ENCODE assay signal across 9 mouse cellular contexts in the genomic region with DNA sequence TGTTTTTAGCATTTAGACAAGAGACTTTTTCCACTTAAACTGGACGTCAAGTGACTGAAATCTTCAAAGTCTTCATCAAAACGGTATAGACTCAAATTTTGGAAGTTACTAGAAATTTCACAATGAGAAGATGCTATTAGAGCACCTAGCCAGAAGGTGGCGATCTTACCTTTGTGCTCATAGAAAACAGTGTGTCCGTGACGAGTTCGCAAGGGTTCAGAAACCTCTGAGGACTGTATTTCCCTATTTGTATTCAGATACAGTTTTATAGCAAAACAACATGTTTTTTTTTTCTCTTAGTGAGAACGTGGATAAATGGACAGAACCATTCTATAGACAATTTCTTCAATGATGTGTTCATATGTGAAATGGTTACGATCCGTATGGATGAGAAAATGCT. TPM values are rescaled to one million over a fixed set of nuclear protein-coding genes. Genes with fewer than 3 reads are reported as not detected.
DNase-seq lines count a peak whose midpoint lies in the region; ATAC-seq and TF ChIP-seq lines count a peak whose summit lies in the region.
"Had no signal": no experiment of that assay in that cellular context is flagged by ENCODE, and none has a peak within 500 bp of the region (broad histone marks: within the 10 kb centered on the region; RNA-seq: fewer than 3 reads in every experiment).

No protein-coding gene starts in this region.

- peak; percentile 75 for DNase-seq in embryonic facial prominence, embryonic 11.5 days (ENCODE audit: low spot score)
- DNase-seq in embryonic facial prominence, embryonic 10.5 days (ENCODE audit: low spot score) = no peak
- DNase-seq in neural tube, embryonic 11.5 days (ENCODE audit: low spot score) = peak; percentile 49
- peak; percentile 3 for DNase-seq in c-Kit-positive CD71-positive TER-119-positive erythroid progenitor cells, embryonic 14.5 days (ENCODE audit: low spot score)
- peak; percentile 28 to 64 for DNase-seq in heart, postnatal 14 days
- peak in 2 of 3 experiments; percentile 6 to 14 for DNase-seq in liver, embryonic 14.5 days (ENCODE audit: low read depth in 3 of 3, low spot score in 3 of 3)
- peak; percentile 15 for DNase-seq in right cerebral cortex, postnatal 4 days

- H3K27me3 ChIP-seq in embryonic facial prominence, embryonic 11.5 days (ENCODE audit: control insufficient read depth, insufficient read depth, low read length) = no peaks in the 10 kb centered on the region
- H3K27me3 ChIP-seq in embryonic facial prominence, embryonic 10.5 days (replicated peaks; ENCODE audit: low read depth, poor library complexity, severe bottlenecking) = no peaks in the 10 kb centered on the region
- H3K27me3 ChIP-seq in neural tube, embryonic 11.5 days (ENCODE audit: control insufficient read depth, insufficient read depth, low read length) = no peaks in the 10 kb centered on the region
- no peaks in the 10 kb centered on the region for H3K27me3 ChIP-seq in neural tube, embryonic 15.5 days (replicated peaks)
- H3K27me3 ChIP-seq in liver, embryonic 14.5 days (ENCODE audit: control insufficient read depth, insufficient read depth, low read length) = no peaks in the 10 kb centered on the region

- TF ChIP-seq CTCF in liver, embryonic 14.5 days (IDR thresholded peaks at IDR 0.05; ENCODE audit: low read depth) = peak; percentile 41; the same call in 1 of the 2 replicates

- H3K27ac ChIP-seq in embryonic facial prominence, embryonic 11.5 days (replicated peaks; ENCODE audit: low read depth, low read length) = no peak overlapping the region
- H3K27ac ChIP-seq in embryonic facial prominence, embryonic 10.5 days (replicated peaks) = no peak overlapping the region
- no peak overlapping the region for H3K27ac ChIP-seq in neural tube, embryonic 11.5 days (ENCODE audit: low read depth, low read length)
- no peak overlapping the region for H3K27ac ChIP-seq in neural tube, embryonic 15.5 days (replicated peaks)
- no peak overlapping the region for H3K27ac ChIP-seq in liver, embryonic 14.5 days

- no peak overlapping the region for H3K4me2 ChIP-seq in embryonic facial prominence, embryonic 11.5 days (ENCODE audit: low read depth, low read length)
- H3K4me2 ChIP-seq in neural tube, embryonic 11.5 days (ENCODE audit: low read depth) = no peak overlapping the region
- no peak overlapping the region for H3K4me2 ChIP-seq in neural tube, embryonic 15.5 days
- H3K4me2 ChIP-seq in liver, embryonic 14.5 days (ENCODE audit: low read depth) = no peak overlapping the region

- TF ChIP-seq EP300 in liver, embryonic 14.5 days (IDR thresholded peaks at IDR 0.05; ENCODE audit: low read depth) = no peak

- H3K4me3 ChIP-seq in embryonic facial prominence, embryonic 11.5 days (ENCODE audit: low read depth, low read length) = no peak overlapping the region
- H3K4me3 ChIP-seq in embryonic facial prominence, embryonic 10.5 days = no peak overlapping the region
- no peak overlapping the region for H3K4me3 ChIP-seq in neural tube, embryonic 11.5 days (ENCODE audit: low read depth, low read length)
- no peak overlapping the region for H3K4me3 ChIP-seq in neural tube, embryonic 15.5 days (replicated peaks)
- H3K4me3 ChIP-seq in liver, embryonic 14.5 days (ENCODE audit: insufficient read depth in 1 of 2, low read depth in 2 of 2, low read length in 2 of 2) = no peak overlapping the region

- 41% methylated on average over 9 of the region's 9 CpGs for WGBS in embryonic facial prominence, embryonic 11.5 days
- 55% methylated on average over 9 of the region's 9 CpGs for WGBS in embryonic facial prominence, embryonic 10.5 days
- 48% methylated on average over 9 of the region's 9 CpGs for WGBS in neural tube, embryonic 11.5 days
- WGBS in neural tube, embryonic 15.5 days = 33% methylated on average over 9 of the region's 9 CpGs
- 23% methylated on average over 9 of the region's 9 CpGs for WGBS in liver, embryonic 14.5 days (ENCODE audit: insufficient replicate concordance)

- no peak overlapping the region for H3K9ac ChIP-seq in embryonic facial prominence, embryonic 11.5 days (replicated peaks; ENCODE audit: low read length)
- H3K9ac ChIP-seq in neural tube, embryonic 11.5 days (ENCODE audit: low read length) = no peak overlapping the region
- H3K9ac ChIP-seq in neural tube, embryonic 15.5 days (replicated peaks) = no peak overlapping the region
- no peak overlapping the region for H3K9ac ChIP-seq in liver, embryonic 14.5 days (replicated peaks)

- no peak for ATAC-seq in embryonic facial prominence, embryonic 11.5 days (replicated peaks; ENCODE audit: insufficient number of reproducible peaks, low FRiP score, low TSS enrichment, low read depth)
- ATAC-seq in neural tube, embryonic 11.5 days (ENCODE audit: insufficient read depth, low FRiP score, low TSS enrichment) = no peak
- ATAC-seq in neural tube, embryonic 15.5 days (ENCODE audit: low FRiP score) = no peak
- no peak for ATAC-seq in liver, embryonic 14.5 days (ENCODE audit: insufficient read depth)

- H3K9me3 ChIP-seq in embryonic facial prominence, embryonic 11.5 days (replicated peaks; ENCODE audit: control insufficient read depth, low read length) = no peaks in the 10 kb centered on the region
- H3K9me3 ChIP-seq in embryonic facial prominence, embryonic 10.5 days = no peaks in the 10 kb centered on the region
- H3K9me3 ChIP-seq in neural tube, embryonic 11.5 days (ENCODE audit: control insufficient read depth, low read length) = no peaks in the 10 kb centered on the region
- no peaks in the 10 kb centered on the region for H3K9me3 ChIP-seq in neural tube, embryonic 15.5 days (replicated peaks)
- H3K9me3 ChIP-seq in liver, embryonic 14.5 days (ENCODE audit: control insufficient read depth, low read length) = no peaks in the 10 kb centered on the region

- intact Hi-C loops in heart, postnatal 14 days (cut with DNase I) = loop anchor here (5.0 to 10.0 kb wide), 5 partner anchors 49 to 808 kb away; partner anchors contain the start of gene Pde3a

- no peaks in the 10 kb centered on the region for H3K4me1 ChIP-seq in embryonic facial prominence, embryonic 11.5 days (ENCODE audit: control insufficient read depth, insufficient read depth, low read length)
- peaks cover 8% of the 10 kb centered on the region for H3K4me1 ChIP-seq in embryonic facial prominence, embryonic 10.5 days
- peaks cover 2% of the 10 kb centered on the region; the same call in 1 of the 2 replicates for H3K4me1 ChIP-seq in neural tube, embryonic 11.5 days (ENCODE audit: control insufficient read depth, insufficient read depth, low read length)
- H3K4me1 ChIP-seq in neural tube, embryonic 15.5 days = peaks cover 20% of the 10 kb centered on the region
- H3K4me1 ChIP-seq in liver, embryonic 14.5 days (replicated peaks; ENCODE audit: control insufficient read depth in 2 of 2, insufficient read depth in 2 of 2, low read length in 1 of 2) = no peaks in the 10 kb centered on the region

- H3K36me3 ChIP-seq in embryonic facial prominence, embryonic 11.5 days (replicated peaks; ENCODE audit: control insufficient read depth, insufficient read depth, low read depth, low read length) = no peaks in the 10 kb centered on the region
- no peaks in the 10 kb centered on the region for H3K36me3 ChIP-seq in embryonic facial prominence, embryonic 10.5 days (replicated peaks)
- no peaks in the 10 kb centered on the region for H3K36me3 ChIP-seq in neural tube, embryonic 11.5 days (ENCODE audit: control insufficient read depth, insufficient read depth, low read length)
- no peaks in the 10 kb centered on the region for H3K36me3 ChIP-seq in neural tube, embryonic 15.5 days
- H3K36me3 ChIP-seq in liver, embryonic 14.5 days (replicated peaks; ENCODE audit: control insufficient read depth, insufficient read depth, low read depth) = no peaks in the 10 kb centered on the region

RNA-seq across cellular contexts. Expression of gene Gm11077, which starts 37.3 kb away (rescaled TPM):
- polyA plus RNA-seq in embryonic facial prominence, embryonic 11.5 days (2014; fragmentation: Nextera tagmentation; extraction: Ambion mirVana) = not detected in 2 replicates
- polyA plus RNA-seq in embryonic facial prominence, embryonic 10.5 days (2016; fragmentation: Nextera tagmentation; extraction: Ambion mirVana) = not detected in 2 replicates
- not detected in 2 replicates for polyA plus RNA-seq in neural tube, embryonic 11.5 days (2014; fragmentation: Nextera tagmentation; extraction: Ambion mirVana)
- not detected in 2 replicates for polyA plus RNA-seq in neural tube, embryonic 15.5 days (2015; fragmentation: Nextera tagmentation; extraction: Ambion mirVana)
- not detected for total RNA-seq in heart, postnatal 14 days (2021)
- polyA plus RNA-seq in liver, embryonic 14.5 days (2012; rRNA removed) = not detected in 2 replicates
- polyA plus RNA-seq in liver, embryonic 14.5 days (2014; fragmentation: Nextera tagmentation; extraction: Ambion mirVana) = not detected in 2 replicates
- total RNA-seq: heart, postnatal 36 days had no signal
